Mouse (Mus musculus) WW6 (cell line): ENCODE measurements around the gene Gimap1.

Experiments
- DNase-seq: peaks from one replicate; pipeline ENCODE4 v3.0.0-alpha.2; 2013; ENCODE audit warnings: low read depth, low spot score

The Gimap1 gene

DNA sequence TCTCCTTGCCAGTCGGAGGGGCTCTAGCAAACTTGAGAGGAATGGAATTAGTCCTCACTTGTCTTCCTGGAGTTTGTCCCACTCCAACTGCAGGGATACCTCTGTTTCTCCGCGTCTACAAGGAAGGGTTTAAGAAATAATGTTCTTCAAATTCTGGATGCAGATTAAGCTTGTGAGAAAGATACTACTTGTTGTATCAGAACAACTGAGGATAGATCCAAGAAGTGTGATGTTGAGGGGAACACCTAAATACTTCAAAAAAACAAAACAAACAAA is 864 bp downstream of the Gimap1 start:
- no peak for DNase-seq

DNA sequence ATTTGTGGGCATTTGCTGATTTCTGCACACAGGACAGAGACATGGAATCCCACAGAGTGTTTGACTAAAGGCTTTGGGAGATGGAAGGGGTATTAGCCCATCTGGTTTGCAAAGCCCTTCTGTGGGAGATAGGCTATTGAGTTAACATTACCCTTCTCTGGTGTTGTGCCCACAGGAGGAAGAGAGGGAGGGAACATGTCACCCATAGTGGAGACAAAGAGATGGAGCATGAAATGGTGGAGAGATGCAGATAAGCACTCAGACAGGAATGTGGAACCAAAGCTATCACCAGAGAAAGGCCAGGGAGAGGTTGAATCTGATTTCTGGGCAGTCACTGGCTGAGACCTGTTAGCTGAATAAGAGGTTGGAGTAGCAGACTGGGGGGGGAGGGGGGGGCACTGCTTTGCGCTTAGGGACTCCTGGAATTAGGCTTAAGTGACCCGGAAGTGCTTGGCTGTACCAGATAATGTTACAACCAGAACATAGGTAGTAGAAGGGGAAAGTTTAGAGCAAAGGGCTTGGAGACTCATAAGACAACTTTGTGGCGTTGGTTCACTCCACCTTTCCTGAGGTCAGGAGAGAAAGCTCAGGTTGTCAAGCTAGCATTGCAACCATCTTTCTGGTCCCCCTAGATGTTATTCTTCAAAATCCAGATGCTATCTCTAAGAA is 1.8 kb downstream of the Gimap1 start:
- no peak for DNase-seq

DNA sequence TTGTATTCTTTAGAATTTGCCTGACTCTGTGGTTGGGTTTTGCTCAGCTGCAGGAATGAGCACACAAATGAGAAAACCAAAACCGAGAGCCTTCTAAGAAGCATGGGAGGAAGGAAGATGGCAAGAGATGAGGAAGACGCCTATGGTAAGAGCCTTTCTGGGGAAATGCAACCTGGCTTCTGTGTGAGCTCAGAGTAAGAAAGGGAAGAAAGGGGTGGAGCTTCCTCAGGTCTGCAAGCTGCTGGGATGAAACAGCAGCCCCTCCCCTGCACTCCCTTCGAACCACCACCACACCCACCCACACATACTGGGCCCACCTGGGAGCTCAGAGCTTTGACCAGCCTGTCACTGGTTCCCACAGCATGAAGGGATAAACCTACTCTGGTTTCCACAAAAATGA is 2.4 kb downstream of the Gimap1 start:
- DNase-seq: no peak

DNA sequence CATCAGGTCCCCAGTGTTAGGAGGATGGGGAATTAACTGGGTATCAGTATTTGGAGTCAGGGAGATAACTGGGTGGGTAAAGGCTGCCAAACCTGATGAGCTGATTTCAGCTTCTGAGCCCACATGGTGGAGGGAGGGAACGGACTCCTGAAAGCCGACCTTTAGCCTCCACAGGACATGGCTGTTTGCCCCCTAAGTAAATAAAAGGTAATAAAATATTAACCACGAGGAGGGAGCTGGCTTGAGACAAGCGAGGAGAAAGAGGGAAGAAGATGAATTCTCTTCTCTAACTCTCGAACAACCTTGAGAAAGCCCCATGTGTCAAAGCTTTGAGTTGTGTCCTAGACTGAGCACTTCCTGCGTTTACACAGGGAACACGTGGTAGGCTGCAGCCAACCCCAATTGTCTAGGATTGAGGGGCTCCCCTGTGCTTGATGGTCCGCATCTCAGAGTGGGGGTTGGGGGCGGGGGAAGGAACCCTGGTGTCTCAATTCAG is 2.9 kb downstream of the Gimap1 start:
- DNase-seq: no peak

DNA sequence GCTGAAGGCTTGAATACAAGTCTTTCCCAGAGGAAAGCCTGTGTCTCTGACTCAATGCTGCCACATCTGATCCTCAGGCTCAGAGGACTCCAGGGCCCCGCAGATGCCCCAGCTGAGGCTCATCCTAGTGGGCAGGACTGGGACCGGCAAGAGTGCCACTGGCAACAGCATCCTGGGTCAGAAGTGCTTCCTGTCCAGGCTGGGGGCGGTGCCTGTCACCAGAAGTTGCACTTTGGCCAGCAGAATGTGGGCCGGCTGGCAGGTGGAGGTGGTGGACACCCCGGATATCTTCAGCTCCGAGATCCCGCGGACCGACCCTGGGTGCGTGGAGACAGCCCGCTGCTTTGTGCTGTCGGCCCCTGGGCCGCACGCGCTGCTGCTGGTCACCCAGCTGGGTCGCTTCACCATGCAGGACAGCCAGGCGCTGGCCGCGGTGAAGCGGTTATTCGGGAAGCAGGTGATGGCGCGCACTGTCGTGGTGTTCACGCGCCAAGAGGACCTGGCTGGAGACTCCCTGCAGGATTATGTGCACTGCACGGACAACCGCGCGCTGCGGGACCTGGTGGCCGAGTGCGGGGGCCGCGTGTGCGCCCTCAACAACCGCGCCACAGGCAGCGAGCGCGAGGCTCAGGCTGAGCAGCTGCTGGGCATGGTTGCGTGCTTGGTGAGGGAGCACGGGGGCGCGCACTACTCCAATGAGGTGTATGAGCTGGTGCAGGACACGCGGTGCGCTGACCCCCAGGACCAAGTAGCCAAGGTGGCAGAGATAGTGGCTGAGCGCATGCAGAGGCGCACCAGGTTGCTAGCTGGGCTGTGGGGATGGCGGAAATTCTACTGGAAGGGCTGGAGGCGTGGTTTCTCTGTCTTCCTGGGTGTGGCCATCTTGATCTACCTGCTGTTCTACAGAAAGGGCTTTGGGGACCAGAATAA is 3.8 kb downstream of the Gimap1 start:
- no peak for DNase-seq

DNA sequence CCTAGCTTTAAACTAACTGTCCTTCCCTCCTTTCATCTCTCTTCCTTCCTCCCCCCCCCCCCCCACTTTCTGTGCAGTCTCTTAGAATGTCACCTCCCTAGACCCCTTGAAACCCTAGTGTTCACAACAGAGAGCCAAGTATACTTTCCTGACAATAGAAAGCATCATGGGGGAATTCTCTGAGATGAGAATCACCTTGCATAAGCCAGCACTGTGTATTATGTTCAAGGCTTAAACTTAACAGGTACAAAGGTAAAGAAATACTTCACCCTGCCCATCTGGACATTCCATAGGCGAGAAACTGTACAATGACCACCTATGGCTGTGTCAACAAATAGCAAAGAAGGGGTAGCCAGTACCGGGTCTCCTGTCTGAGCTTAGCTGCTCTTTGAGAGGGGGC is 6.6 kb downstream of the Gimap1 start:
- DNase-seq: no peak

DNA sequence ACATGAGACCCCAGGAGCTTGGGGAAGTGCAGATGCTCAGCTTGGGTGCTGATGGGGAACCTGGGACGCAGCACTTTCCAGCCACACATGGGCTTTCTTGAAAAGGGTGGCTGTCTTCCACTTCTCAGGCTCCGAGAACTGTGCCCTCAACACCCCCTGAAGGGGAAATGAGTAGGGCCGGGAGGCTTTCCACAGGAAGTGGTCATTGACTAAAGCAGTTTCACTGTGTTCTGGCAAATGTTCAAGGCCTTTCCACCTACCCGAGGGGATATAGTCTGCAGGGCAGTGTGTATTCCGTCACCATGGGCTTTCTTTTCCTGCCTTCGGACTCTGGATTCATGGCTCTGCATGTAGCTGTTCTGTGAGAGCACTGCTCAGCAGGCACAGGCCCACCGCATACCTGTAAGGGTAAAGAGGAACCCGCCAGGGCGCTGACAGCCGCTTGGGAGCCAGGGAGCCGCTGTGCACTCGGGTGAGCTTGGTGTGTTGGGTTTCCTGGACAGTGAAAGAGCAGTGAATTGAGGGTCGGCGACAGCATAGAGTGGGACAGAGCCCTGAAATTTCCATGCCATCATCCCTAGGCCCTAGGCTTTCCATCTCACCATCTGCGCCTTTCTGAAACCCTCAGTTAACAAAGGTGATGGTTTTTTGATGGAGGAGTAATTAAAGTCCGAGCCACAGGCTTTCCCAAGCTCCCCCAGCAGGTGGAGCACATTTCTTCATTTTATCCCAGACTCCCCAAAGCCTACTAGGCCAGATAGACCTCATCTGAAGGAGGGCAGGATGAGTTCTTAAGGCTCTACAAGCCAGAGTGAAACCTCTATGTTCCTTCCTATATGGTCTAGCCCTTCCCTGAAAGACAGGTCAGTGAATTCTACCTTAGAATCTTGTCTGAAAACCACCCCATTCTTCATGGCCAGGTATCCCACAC is 7.4 kb downstream of the Gimap1 start, which contains the start of gene Gimap5:
Gene Gimap5, plus strand, starts transcription at position 239 of the 931 bp plus-strand sequence.
- no peak for DNase-seq

DNA sequence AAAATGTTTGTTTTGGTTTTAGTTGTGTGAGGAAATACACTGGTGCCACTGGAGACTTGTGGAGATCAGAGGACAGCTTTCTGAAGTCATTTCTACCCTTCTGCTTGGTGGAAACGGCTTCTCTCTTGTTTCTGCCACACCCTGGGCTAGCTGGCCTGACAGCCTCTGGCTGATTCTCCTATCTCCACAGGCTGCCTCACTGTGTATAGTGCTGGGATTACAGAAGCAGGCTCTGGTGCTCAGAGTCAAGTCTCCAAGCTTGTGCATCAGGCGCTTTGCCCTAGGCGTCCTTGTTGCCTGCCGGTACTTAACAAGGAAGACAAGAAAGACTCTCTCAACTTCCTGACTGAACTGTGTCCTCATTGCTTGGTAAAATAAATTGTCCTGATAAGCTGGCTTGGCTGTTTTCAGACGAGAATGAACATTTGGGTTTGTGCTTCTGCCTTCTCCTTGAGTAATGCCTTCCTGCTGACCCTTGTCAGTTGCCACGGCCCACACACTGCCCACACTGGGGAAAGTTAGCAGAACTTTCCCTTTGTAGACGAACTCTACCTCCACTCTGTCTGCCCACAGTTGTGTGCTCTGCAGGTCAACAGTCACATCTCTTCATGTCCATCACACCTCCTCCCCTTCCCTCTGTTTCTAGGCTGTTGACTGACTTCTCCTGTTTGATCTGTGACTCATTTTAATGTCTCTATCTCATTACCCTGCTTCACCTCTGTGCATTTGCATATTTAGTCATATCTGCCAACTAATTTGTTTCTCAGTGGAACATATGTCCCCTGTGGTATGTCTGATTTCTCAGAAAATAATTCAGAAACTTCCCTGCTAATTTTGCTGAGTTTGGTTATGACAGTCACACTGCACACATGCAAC is 8.5 kb downstream of the Gimap1 start:
- no peak for DNase-seq

DNA sequence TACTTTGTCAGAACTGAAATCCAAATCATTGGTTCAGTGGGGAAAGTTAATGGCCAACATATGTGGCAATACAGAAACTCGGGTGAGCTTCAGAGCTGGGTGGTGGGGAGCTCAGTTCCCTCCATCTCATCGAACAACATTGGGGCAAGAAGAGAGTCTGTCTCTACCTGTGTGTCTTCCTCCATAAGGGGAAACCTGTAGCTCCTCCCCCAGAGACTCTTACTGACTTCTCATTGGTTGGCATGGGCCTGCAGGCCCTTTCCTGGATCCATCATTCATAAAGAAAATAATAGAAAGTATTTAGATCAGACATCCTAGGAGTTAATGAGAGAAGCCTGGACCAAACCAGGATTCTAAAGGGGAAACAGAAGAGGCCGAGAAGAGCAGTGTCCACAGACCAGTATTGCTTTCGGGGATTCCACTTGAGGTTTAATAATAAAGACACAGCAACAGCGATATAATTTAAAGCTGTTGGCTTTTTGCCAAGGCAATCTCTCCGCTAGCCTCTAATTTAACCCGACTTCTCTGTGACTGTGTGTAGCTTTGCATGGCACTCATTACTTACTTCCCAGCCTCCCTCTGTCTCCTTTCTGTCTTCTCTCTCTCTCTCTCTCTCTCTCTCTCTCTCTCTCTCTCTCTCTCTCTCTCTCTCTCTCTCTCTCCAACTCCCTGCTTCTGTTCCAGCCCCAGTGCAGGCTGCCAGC is 24.9 kb downstream of the Gimap1 start:
- no peak for DNase-seq

DNA sequence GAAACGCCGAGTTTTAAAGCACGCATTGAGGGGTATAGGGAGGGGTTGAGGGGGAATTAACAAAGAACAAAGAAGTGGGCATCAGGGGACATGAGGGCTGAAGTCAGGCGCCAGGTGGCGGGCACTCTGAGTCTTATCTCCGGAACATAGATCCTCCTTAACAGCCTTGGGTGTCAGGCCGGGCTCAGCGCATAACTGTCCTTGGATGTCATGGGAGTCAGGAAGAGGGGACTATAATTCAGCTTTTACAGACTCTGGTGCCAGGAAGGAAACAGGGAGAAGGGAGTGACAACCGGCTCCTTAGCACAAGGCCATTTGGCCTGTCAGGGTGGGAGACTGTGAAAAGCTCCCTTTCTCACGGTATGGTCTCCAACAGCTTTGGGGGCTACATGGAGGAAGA is 25.6 kb downstream of the Gimap1 start:
- no peak for DNase-seq

DNA sequence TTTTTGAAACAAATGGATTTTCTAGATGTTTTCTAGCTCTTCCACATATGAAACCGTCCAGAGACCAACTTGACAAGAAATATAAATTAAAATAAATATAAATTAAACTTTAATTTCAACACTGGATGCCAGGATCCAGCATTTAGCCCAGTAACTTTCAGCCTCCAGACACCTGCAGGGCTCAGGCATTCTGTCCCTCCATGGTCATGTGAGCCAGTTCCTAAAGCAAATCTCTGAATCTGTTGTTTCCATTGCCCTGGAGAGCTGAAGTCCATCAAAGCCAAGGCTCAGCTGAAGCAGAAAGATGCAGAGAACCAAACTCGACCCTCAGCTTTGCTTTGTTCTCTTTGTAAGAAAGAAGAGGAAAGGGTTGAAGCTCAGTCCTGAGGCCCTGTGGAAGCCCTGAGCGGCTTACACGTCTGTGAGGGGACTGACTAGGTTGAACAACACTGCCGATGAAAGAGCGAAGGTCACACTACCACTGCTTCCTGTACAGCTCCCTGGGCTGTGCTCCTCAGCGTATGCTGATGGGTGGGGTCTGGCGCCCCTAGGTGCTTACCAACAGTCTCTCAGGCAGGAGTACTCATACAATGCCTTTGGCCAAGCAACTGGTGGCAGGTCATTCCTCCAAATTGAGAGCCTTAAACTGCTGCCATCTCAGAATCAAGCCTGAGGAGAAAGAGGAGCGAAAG is 29.5 kb downstream of the Gimap1 start:
- DNase-seq: no peak

DNA sequence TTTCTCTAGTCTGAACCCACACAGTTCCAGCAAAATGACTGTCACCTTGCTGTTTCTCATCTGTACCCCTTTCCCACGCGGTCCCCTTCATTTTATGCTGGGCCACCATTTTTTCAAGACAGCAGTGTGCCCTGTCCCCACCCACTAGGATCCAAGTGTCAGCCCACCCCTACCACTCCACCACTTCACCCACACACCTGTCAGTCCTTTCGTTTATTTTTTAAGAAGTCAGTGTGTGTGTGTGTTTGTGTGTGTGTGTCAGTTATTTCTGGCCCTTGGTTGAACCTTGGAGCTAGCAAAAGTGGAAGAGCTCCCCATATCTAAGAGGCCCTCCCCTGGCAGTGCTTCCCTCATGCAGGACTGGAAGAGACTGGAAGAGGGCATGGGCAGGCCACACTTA is 30.1 kb downstream of the Gimap1 start:
- DNase-seq: no peak

DNA sequence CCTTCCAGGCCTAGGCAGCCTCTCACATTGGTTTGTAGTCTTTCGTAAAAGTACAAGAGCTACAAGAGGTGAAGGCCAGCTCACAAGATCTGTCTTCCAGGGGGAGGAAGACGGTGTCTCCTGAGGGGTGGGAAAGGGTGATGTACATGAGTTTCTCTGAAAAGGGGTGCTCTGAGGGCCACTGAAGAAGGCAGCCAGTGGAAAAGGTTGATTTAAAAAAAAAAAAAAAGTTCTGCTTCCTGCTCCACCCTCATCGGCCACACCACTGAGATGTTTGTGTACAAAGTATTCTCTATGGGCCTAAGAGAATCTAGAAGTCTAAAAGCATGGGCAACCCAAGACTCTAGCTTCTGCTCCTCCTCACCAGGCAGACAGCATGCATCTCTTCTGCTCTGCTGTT is 31.8 kb downstream of the Gimap1 start, which contains the start of gene Gimap3:
Gene Gimap3, minus strand, starts transcription at position 156 of the 400 bp plus-strand sequence.
- no peak for DNase-seq

DNA sequence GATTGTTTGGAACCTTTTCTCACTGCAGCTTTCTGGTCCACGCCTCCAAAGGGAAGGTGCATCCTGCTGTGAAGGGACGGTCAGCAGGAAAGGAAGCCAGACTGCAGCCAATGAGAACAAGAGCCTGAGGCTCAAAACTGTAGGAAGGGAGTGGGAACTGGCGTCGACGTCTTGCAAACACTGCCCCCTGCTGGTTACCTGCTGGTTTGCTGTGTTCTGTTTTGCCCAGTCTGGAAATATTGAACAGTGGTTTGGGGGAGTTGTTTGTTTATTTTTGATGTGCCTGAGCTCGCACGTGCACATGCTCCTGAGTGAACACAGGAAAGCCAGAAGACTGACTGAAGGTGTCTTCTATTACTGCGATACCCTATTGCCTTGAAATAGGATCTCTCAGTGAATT is 33.2 kb downstream of the Gimap1 start:
- DNase-seq: peak; percentile 59

DNA sequence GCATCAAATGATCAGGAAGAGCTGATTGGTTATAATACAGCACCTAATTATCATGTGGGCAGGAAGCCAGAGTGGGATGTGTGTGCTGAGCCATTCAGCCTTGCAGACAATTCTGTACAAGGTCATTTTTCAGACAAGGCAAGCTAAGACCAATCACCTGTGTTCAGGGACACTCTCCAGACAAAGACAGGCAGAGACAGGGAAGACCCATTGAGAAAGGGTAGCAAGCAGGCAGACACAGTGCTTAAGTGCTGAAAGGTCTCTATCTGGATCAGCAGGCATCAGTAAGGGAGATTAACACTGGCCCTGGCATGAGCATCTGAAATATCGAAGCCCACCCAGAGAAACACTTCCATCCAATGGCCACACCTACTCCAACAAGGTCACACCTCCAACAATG is 45.6 kb downstream of the Gimap1 start:
- no peak for DNase-seq

DNA sequence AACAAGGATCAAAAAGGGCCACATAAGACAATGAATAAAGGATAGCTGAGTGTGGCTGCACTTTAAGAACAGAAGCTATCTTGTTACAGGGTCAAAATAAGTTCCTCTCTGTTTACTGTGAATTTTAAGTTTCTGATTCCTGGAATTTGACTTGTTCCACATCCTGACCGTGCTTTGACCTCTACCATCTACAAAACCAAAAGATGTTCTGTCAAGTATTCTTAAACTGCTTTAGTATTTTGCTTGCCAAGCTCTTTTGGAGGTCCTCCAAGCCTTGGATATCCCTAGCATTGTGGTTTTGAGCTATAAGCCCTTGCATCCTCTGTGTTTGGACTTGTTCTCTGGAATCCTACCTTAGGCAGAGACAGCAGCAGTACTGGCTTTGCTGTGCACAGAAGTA is 46.3 kb downstream of the Gimap1 start:
- DNase-seq: no peak

DNA sequence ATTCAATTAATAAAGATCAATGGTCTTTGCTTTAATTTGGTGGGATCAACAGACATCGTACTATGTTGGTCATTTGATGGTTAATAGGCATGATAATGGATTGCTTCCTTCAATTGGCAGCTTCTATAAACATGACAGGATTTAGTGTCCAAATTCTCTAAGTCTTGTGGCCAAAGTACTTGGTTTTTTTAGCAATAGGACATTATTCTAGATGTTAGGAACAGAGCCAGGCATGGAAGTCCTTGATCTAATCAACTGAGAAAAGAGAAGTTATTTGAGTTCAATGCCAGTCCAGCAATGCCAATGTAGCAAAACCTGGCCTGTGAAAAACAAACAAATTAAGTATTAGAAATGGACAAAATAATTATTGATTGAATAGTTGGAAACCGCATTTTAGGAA is 46.7 kb downstream of the Gimap1 start:
- DNase-seq: no peak

DNA sequence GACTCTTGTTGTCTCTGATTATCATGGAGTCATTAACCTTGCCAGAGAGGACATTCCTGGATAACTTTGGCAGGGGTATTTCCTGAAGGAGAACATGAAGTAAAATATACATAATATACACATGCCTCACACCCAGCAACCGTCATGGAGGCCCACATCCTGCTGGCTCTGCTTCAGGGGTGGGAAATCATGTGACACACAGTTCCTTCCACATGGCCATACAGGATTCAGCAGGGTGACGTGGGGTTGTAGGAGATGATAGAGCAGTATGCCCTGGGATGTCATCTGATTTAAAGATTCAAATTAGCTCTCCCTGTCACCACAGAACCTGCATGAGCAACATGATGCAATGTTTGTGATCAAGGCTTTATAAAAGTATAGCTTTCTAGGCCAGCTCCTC is 49.0 kb downstream of the Gimap1 start:
- no peak for DNase-seq
